In the genomic region with DNA sequence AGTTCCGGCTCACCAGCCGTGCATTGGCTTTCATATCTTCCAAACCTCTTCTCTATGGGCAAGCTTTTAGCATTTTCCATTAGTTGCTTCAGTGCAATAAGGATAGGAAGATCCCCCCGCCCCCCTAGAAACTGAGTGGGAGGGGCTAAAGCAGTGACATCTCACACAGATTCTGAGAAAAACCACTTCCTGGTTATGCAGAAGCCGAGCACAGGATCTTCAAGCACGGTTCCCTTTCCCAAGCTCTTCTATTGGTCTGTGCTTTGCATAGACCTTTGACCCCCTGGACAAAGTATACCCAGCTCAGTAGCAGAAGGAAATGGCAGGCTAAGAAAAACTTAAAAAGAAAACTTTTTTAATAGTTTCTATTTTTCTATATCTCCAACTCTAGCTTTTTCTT, we compare ENCODE assay signal across 22 mouse cellular contexts.
A peak's percentile ranks its signal among the peaks of the same experiment; 100 is the strongest.
DNase-seq lines count a peak whose midpoint lies in the region; ATAC-seq and TF ChIP-seq lines count a peak whose summit lies in the region.
"Had no signal": no experiment of that assay in that cellular context is flagged by ENCODE, and none has a peak within 500 bp of the region (broad histone marks: within the 10 kb centered on the region; RNA-seq: fewer than 3 reads in every experiment).

No protein-coding gene starts in this region.

- no peak for TF ChIP-seq CTCF in lung, embryonic 14.5 days (IDR thresholded peaks at IDR 0.05; ENCODE audit: low read depth)
- TF ChIP-seq CTCF in lung, postnatal 0 days (IDR thresholded peaks at IDR 0.05), result no peak
- TF ChIP-seq CTCF in G1E (IDR thresholded peaks at IDR 0.05; ENCODE audit: low read depth, low read length), result no peak

- no peak for TF ChIP-seq EP300 in lung, postnatal 0 days (IDR thresholded peaks at IDR 0.05)

- no peaks in the 10 kb centered on the region for H3K4me1 ChIP-seq in lung, embryonic 14.5 days (ENCODE audit: insufficient read depth)
- H3K4me1 ChIP-seq in lung, postnatal 0 days (ENCODE audit: insufficient read depth, low read depth, low read length), result no peaks in the 10 kb centered on the region
- peaks cover 18% of the 10 kb centered on the region for H3K4me1 ChIP-seq in G1E (ENCODE audit: insufficient read depth, low read depth, low read length)
- H3K4me1 ChIP-seq: embryonic facial prominence, embryonic 10.5 days; heart, embryonic 15.5 days had no signal

- no peaks in the 10 kb centered on the region for H3K9me3 ChIP-seq in lung, embryonic 14.5 days (ENCODE audit: low read depth, low read length)
- no peaks in the 10 kb centered on the region for H3K9me3 ChIP-seq in lung, postnatal 0 days (ENCODE audit: low read length)
- no peaks in the 10 kb centered on the region for H3K9me3 ChIP-seq in G1E (replicated peaks)
- H3K9me3 ChIP-seq: embryonic facial prominence, embryonic 10.5 days; forebrain, embryonic 13.5 days; heart, embryonic 15.5 days; hindbrain, embryonic 13.5 days had no signal

- no peak overlapping the region for H3K27ac ChIP-seq in lung, embryonic 14.5 days (ENCODE audit: low read depth)
- H3K27ac ChIP-seq in lung, postnatal 0 days (ENCODE audit: low read length), result no peak overlapping the region
- H3K27ac ChIP-seq: embryonic facial prominence, embryonic 10.5 days; forebrain, embryonic 13.5 days; heart, adult 2 months; heart, embryonic 15.5 days; hindbrain, embryonic 13.5 days; hindbrain, postnatal 0 days had no signal

- no peak for ATAC-seq in lung, embryonic 14.5 days (ENCODE audit: insufficient read depth)
- no peak for ATAC-seq in lung, postnatal 0 days
- peak; percentile 94 for ATAC-seq in G1E (ENCODE audit: extremely low read depth, insufficient number of reproducible peaks, low FRiP score, poor library complexity, severe bottlenecking)
- ATAC-seq: CD4-positive, CD25-positive, alpha-beta regulatory T cell, adult 4 months; forebrain, embryonic 13.5 days; forebrain, postnatal 0 days; hindbrain, postnatal 0 days had no signal

- H3K9ac ChIP-seq in lung, embryonic 14.5 days, result no peak overlapping the region
- no peak overlapping the region for H3K9ac ChIP-seq in lung, postnatal 0 days (replicated peaks; ENCODE audit: low read depth)
- H3K9ac ChIP-seq: forebrain, embryonic 13.5 days; forebrain, postnatal 0 days; heart, embryonic 15.5 days; hindbrain, embryonic 13.5 days had no signal

- WGBS in lung, embryonic 14.5 days, result 63% methylated on average over 5 of the region's 5 CpGs
- 64% methylated on average over 5 of the region's 5 CpGs for WGBS in lung, postnatal 0 days

- no peak overlapping the region for H3K4me3 ChIP-seq in lung, embryonic 14.5 days (ENCODE audit: low read depth, low read length)
- no peak overlapping the region for H3K4me3 ChIP-seq in lung, postnatal 0 days (ENCODE audit: low read depth, low read length)
- no peak overlapping the region; the same call in 1 of the 2 replicates for H3K4me3 ChIP-seq in G1E (ENCODE audit: low read depth, low read length)
- H3K4me3 ChIP-seq: embryonic facial prominence, embryonic 10.5 days; forebrain, embryonic 13.5 days; heart, adult 2 months; heart, embryonic 15.5 days; hindbrain, embryonic 13.5 days had no signal

- peak; percentile 8 for DNase-seq in lung, embryonic 14.5 days
- DNase-seq in lung, postnatal 0 days (ENCODE audit: low spot score), result no peak
- DNase-seq in thymus, postnatal 0 days (ENCODE audit: low spot score), result peak; percentile 11
- DNase-seq in thymus, postnatal 14 days, result no peak
- DNase-seq in G1E (ENCODE audit: low spot score), result peak; percentile 57
- peak; percentile 8 for DNase-seq in R1 (ENCODE audit: low read depth, low spot score)
- DNase-seq in ovary, postnatal 10 days (ENCODE audit: low spot score), result no peak
- DNase-seq: adrenal gland, postnatal 10 days; B cell, adult 2 months; cerebellum, adult 11-12 months; cerebellum, postnatal 10 days; forebrain, postnatal 0 days; gastrocnemius, postnatal 14 days; heart, adult 2 months; heart, postnatal 14 days had no signal

- H3K27me3 ChIP-seq in lung, embryonic 14.5 days (ENCODE audit: insufficient read depth, low read length), result no peaks in the 10 kb centered on the region
- H3K27me3 ChIP-seq in lung, postnatal 0 days (replicated peaks; ENCODE audit: insufficient read depth, low read length), result no peaks in the 10 kb centered on the region
- H3K27me3 ChIP-seq in G1E (ENCODE audit: insufficient read depth, low read length), result no peaks in the 10 kb centered on the region
- H3K27me3 ChIP-seq: forebrain, embryonic 13.5 days; heart, embryonic 15.5 days; hindbrain, embryonic 13.5 days had no signal

- no peaks in the 10 kb centered on the region for H3K36me3 ChIP-seq in lung, embryonic 14.5 days (ENCODE audit: insufficient read depth)
- H3K36me3 ChIP-seq in lung, postnatal 0 days (ENCODE audit: insufficient read depth, low read length), result no peaks in the 10 kb centered on the region
- no peaks in the 10 kb centered on the region for H3K36me3 ChIP-seq in G1E (replicated peaks)
- H3K36me3 ChIP-seq: embryonic facial prominence, embryonic 10.5 days; heart, embryonic 15.5 days; hindbrain, embryonic 13.5 days had no signal

- no peak overlapping the region for H3K4me2 ChIP-seq in lung, embryonic 14.5 days
- H3K4me2 ChIP-seq in lung, postnatal 0 days (replicated peaks; ENCODE audit: low read depth, low read length), result no peak overlapping the region
- H3K4me2 ChIP-seq: forebrain, embryonic 13.5 days; heart, embryonic 11.5 days; heart, embryonic 15.5 days; hindbrain, embryonic 13.5 days had no signal

Comparison
In these comparisons a context has a peak if more than half of its experiments do, and no peak if none do; other contexts are left out.
1. DNase-seq: peak in lung, embryonic 14.5 days (single experiment), thymus, postnatal 0 days (single experiment), G1E (single experiment) and R1 (single experiment); none in lung, postnatal 0 days (single experiment), thymus, postnatal 14 days (single experiment) and ovary, postnatal 10 days (single experiment).